Mouse (Mus musculus) myocyte (in vitro differentiated cells): ENCODE measurements around the gene Ndc1. TPM values are rescaled to one million over a fixed set of nuclear protein-coding genes. Genes with fewer than 3 reads are reported as not detected.

Source experiments
- H3K27me3 ChIP-seq: one replicate; pipeline ENCODE4 v1.6.1; 2011; ENCODE audit not compliant: control insufficient read depth, insufficient read depth, insufficient read length
- H3K36me3 ChIP-seq: one replicate; pipeline ENCODE4 v1.6.1; 2011; ENCODE audit not compliant: control insufficient read depth, insufficient read depth
- H3K4me2 ChIP-seq: one replicate; pipeline ENCODE4 v1.6.1; 2011; ENCODE audit warnings: low read depth, control low read depth
- H3K4me3 ChIP-seq: one replicate; pipeline ENCODE4 v1.5.1; 2011; ENCODE audit warnings: mild to moderate bottlenecking, control low read depth, moderate library complexity
- H3K79me2 ChIP-seq: one replicate; pipeline ENCODE4 v1.6.1; 2011; ENCODE audit not compliant: control insufficient read depth, insufficient read depth
- H3ac ChIP-seq: one replicate; pipeline ENCODE4 v1.6.1; 2011; ENCODE audit not compliant: control insufficient read depth, insufficient read length
- E2F4 ChIP-seq: IDR thresholded peaks from one replicate; pipeline ENCODE4 v1.6.1; 2011; ENCODE audit warnings: mild to moderate bottlenecking, control low read depth, moderate library complexity; ENCODE audit not compliant: insufficient read depth
- MAX ChIP-seq: IDR thresholded peaks from one replicate; pipeline ENCODE4 v1.6.1; 2011; ENCODE audit warnings: low read depth, mild to moderate bottlenecking, control low read depth
- MYOG ChIP-seq, 3 experiments: IDR thresholded peaks; one replicate each; pipeline ENCODE4 v1.6.1; 2011; ENCODE audit warnings: control low read depth in 2 of 3, low read depth in 2 of 3, mild to moderate bottlenecking in 2 of 3; ENCODE audit not compliant: insufficient read length in 2 of 3, control insufficient read depth in 1 of 3, insufficient read depth in 1 of 3
- POLR2A ChIP-seq: IDR thresholded peaks from one replicate; pipeline ENCODE4 v1.6.1; 2011; ENCODE audit warnings: low read depth, mild to moderate bottlenecking, control low read depth, moderate library complexity; ENCODE audit not compliant: insufficient read length
- TCF12 ChIP-seq: IDR thresholded peaks from one replicate; pipeline ENCODE4 v1.6.1; 2011; ENCODE audit warnings: mild to moderate bottlenecking, control low read depth; ENCODE audit not compliant: poor library complexity, insufficient read depth, severe bottlenecking
- USF1 ChIP-seq: IDR thresholded peaks from one replicate; pipeline ENCODE4 v1.6.1; 2011; ENCODE audit warnings: low read depth, mild to moderate bottlenecking, control low read depth, moderate library complexity
- polyA plus RNA-seq: library from polyadenylated mRNA; unstranded; fragments of >200 nt; fragmentation: generic; extraction: Trizol; gene quantifications from one replicate; pipeline ENCODE4 v1.2.1, GENCODE M21; 2012; ENCODE audit warnings: missing spikeins

The Ndc1 gene
- polyA plus RNA-seq, 1 experiment, result 10.9 TPM

- Histone ChIP-seq H3ac (no peak overlapping the region), H3K27me3 (no peaks in the 10 kb centered on the region), H3K4me2 (no peak overlapping the region), H3K4me3 (no peak overlapping the region), H3K79me2 (no peaks in the 10 kb centered on the region), H3K36me3 (no peaks in the 10 kb centered on the region)
- TF ChIP-seq TCF12 (no peak), MYOG (IDR thresholded peaks at IDR 0.05; ENCODE audit: control insufficient read depth in 1 of 3, insufficient read depth in 1 of 3, insufficient read length in 2 of 3, low read depth in 2 of 3) (no peak), POLR2A (no peak), E2F4 (no peak), USF1 (no peak), MAX (no peak)
Measured at GRCm38 (mm10) chr4:107460468-107460867, 92.9 kb downstream of the Ndc1 start.

Other genes with a start within 250 kb of the Ndc1 start
- 174 TPM for gene Tmem59, start 189.4 kb upstream of the Ndc1 start, polyA plus RNA-seq
- gene Tceanc2, start 188.7 kb upstream of the Ndc1 start, polyA plus RNA-seq, result 20.7 TPM
- gene Ldlrad1, start 158.6 kb upstream of the Ndc1 start, polyA plus RNA-seq, result not detected
- 31.2 TPM for gene Lrrc42, start 114.3 kb upstream of the Ndc1 start, polyA plus RNA-seq
- gene Hspb11, start 114.2 kb upstream of the Ndc1 start, polyA plus RNA-seq, result 27.9 TPM
- gene Dio1, start 60.6 kb upstream of the Ndc1 start, polyA plus RNA-seq, result not detected
- gene Yipf1, start 53.4 kb upstream of the Ndc1 start, polyA plus RNA-seq, result 37.3 TPM
- gene Glis1, start 66.8 kb downstream of the Ndc1 start, polyA plus RNA-seq, result 0.35 TPM